Mouse (Mus musculus) kidney, postnatal 10 days (tissue): ENCODE results near the gene Pkn3.
A peak's percentile ranks its signal among the peaks of the same experiment; 100 is the strongest.
"Not testable (repeated sequence)": the region's sequence is repeated elsewhere in the genome, so short reads cannot be mapped to it uniquely, and the experiment has no call there.

Source experiments
- DNase-seq: peaks from one replicate; pipeline ENCODE4 v3.0.0; 2021; ENCODE audit warnings: mixed read lengths

Gene Pkn3

GRCm38 (mm10) chr2:30106364-30106763 lies 28.9 kb downstream of the Pkn3 start:
- DNase-seq = peak; percentile 78

GRCm38 (mm10) chr2:30107646-30108045 lies 30.2 kb downstream of the Pkn3 start:
- DNase-seq = no peak

GRCm38 (mm10) chr2:30108260-30108659 lies 30.8 kb downstream of the Pkn3 start:
- DNase-seq = no peak

GRCm38 (mm10) chr2:30111500-30111899 lies 34.0 kb downstream of the Pkn3 start:
- DNase-seq = no peak

GRCm38 (mm10) chr2:30112564-30112963 lies 35.1 kb downstream of the Pkn3 start:
- no peak for DNase-seq

- no peak for DNase-seq
These were observed 42.2 kb downstream of the Pkn3 start for GRCm38 (mm10) chr2:30119641-30120051.

- peak; percentile 41 for DNase-seq
These were observed 42.8 kb downstream of the Pkn3 start for GRCm38 (mm10) chr2:30120269-30120668.

GRCm38 (mm10) chr2:30122766-30123165 lies 45.3 kb downstream of the Pkn3 start:
- no peak for DNase-seq

- DNase-seq = peak; percentile 24
These were observed 46.4 kb downstream of the Pkn3 start for GRCm38 (mm10) chr2:30123729-30124471.

GRCm38 (mm10) chr2:30124472-30125274 lies 47.2 kb downstream of the Pkn3 start, which contains the start of gene Zer1:
TSS of gene Zer1 (minus strand) at chr2:30124585.
- DNase-seq = peak; percentile 99

- peak; percentile 52 for DNase-seq
These were observed 51.3 kb downstream of the Pkn3 start for GRCm38 (mm10) chr2:30128789-30129188.

- no peak for DNase-seq
These were observed 52.7 kb downstream of the Pkn3 start for GRCm38 (mm10) chr2:30130156-30130555.

GRCm38 (mm10) chr2:30131240-30131639 lies 53.8 kb downstream of the Pkn3 start:
- not testable (repeated sequence) for DNase-seq

- DNase-seq = peak; percentile 78
These were observed 55.5 kb downstream of the Pkn3 start for GRCm38 (mm10) chr2:30132801-30133612.

GRCm38 (mm10) chr2:30133613-30134377 lies 56.3 kb downstream of the Pkn3 start, which contains the start of gene Tbc1d13:
TSS of gene Tbc1d13 (plus strand) at chr2:30133746.
- DNase-seq = peak; percentile 99

GRCm38 (mm10) chr2:30134378-30134711 lies 56.9 kb downstream of the Pkn3 start:
- peak; percentile 26 for DNase-seq

- DNase-seq = peak; percentile 57
These were observed 57.6 kb downstream of the Pkn3 start for GRCm38 (mm10) chr2:30134928-30135620.

GRCm38 (mm10) chr2:30136458-30136857 lies 59.0 kb downstream of the Pkn3 start:
- DNase-seq = no peak

- DNase-seq = peak; percentile 34
These were observed 62.5 kb downstream of the Pkn3 start for GRCm38 (mm10) chr2:30140021-30140420.
